Mouse (Mus musculus) CD8-positive naive resting alpha-beta T cell, adult 2 months (primary cell): ENCODE measurements at regions not wholly inside any gene's neighbourhood (a gene's known extent, or its start where the extent isn't known, plus 50 kb on each side); places are given as distances from the start of the nearest gene placed in this dataset.

Experiments used
- DNase-seq, 2 experiments: peaks; one replicate each; pipeline ENCODE4 v3.0.0; 2022; ENCODE audit warnings: low read depth in 2 of 2, low spot score in 2 of 2

- no peak for DNase-seq
Observed at GRCm38 (mm10) chr3:100401080-100401479, 88.0 kb downstream of the Tent5c start.

- DNase-seq, result no peak
Observed at GRCm38 (mm10) chr3:100397491-100397890, 91.6 kb downstream of the Tent5c start.

- DNase-seq, result no peak
Observed at GRCm38 (mm10) chr3:100394911-100395604, 94.1 kb downstream of the Tent5c start.

- DNase-seq, result no peak
Observed at GRCm38 (mm10) chr3:100393956-100394355, 95.2 kb downstream of the Tent5c start.

- DNase-seq, result no peak
Observed at GRCm38 (mm10) chr3:100382181-100382580, 106.9 kb downstream of the Tent5c start.

GRCm38 (mm10) chr3:100381363-100381762 lies 107.8 kb downstream of the Tent5c start:
- no peak for DNase-seq

GRCm38 (mm10) chr3:100376162-100376561 lies 113.0 kb downstream of the Tent5c start:
- no peak for DNase-seq

GRCm38 (mm10) chr3:100366884-100367840 lies 122.0 kb downstream of the Tent5c start:
- DNase-seq, result no peak

- DNase-seq, result no peak
Observed at GRCm38 (mm10) chr3:100366447-100366846, 122.7 kb downstream of the Tent5c start.

- DNase-seq, result no peak
Observed at GRCm38 (mm10) chr3:100365354-100365945, 123.7 kb downstream of the Tent5c start.

GRCm38 (mm10) chr3:100364706-100365105 lies 124.4 kb downstream of the Tent5c start:
- DNase-seq, result no peak

- no peak for DNase-seq
Observed at GRCm38 (mm10) chr3:100362983-100363382, 126.1 kb downstream of the Tent5c start.

GRCm38 (mm10) chr3:100360019-100360418 lies 129.1 kb downstream of the Tent5c start:
- no peak for DNase-seq

GRCm38 (mm10) chr3:100359036-100359435 lies 130.1 kb downstream of the Tent5c start:
- peak; percentile 50 to 60 for DNase-seq

- no peak for DNase-seq
Observed at GRCm38 (mm10) chr3:100333478-100333877, 155.6 kb downstream of the Tent5c start.

- DNase-seq, result no peak
Observed at GRCm38 (mm10) chr3:100318357-100318756, 156.2 kb upstream of the Wdr3 start.

GRCm38 (mm10) chr3:100287818-100288217 lies 125.6 kb upstream of the Wdr3 start:
- no peak for DNase-seq

GRCm38 (mm10) chr3:100266976-100267375 lies 104.8 kb upstream of the Wdr3 start:
- DNase-seq, result no peak

- DNase-seq, result no peak
Observed at GRCm38 (mm10) chr3:100264991-100265390, 102.8 kb upstream of the Wdr3 start.
